Mouse (Mus musculus) lung, adult 18-20 months (tissue): ENCODE results near the gene Car10.

Source experiments
- DNase-seq, 2 experiments: peaks; one replicate each; pipeline ENCODE4 v3.0.0; 2022; ENCODE audit warnings: mixed read lengths in 2 of 2

Car10 gene

GRCm38 (mm10) chr11:93590652-93591051 is 492.8 kb downstream of the Car10 start:
- no peak for DNase-seq

- no peak for DNase-seq
Observed at GRCm38 (mm10) chr11:93594033-93594432, 496.2 kb downstream of the Car10 start.

- no peak for DNase-seq
Observed at GRCm38 (mm10) chr11:93598175-93598574, 500.3 kb downstream of the Car10 start.

- DNase-seq, result no peak
Observed at GRCm38 (mm10) chr11:93599755-93600154, 501.9 kb downstream of the Car10 start.

- DNase-seq, result no peak
Observed at GRCm38 (mm10) chr11:93603575-93603974, 505.7 kb downstream of the Car10 start.

- no peak for DNase-seq
Observed at GRCm38 (mm10) chr11:93607111-93607510, 509.3 kb downstream of the Car10 start.

GRCm38 (mm10) chr11:93608716-93609115 is 510.9 kb downstream of the Car10 start:
- DNase-seq, result no peak

- DNase-seq, result no peak
Observed at GRCm38 (mm10) chr11:93612071-93612470, 514.2 kb downstream of the Car10 start.

GRCm38 (mm10) chr11:93614851-93615250 is 517.0 kb downstream of the Car10 start:
- no peak for DNase-seq

- DNase-seq, result no peak
Observed at GRCm38 (mm10) chr11:93623605-93624004, 525.8 kb downstream of the Car10 start.

- no peak for DNase-seq
Observed at GRCm38 (mm10) chr11:93639410-93639809, 541.6 kb downstream of the Car10 start.

GRCm38 (mm10) chr11:93640954-93641353 is 543.1 kb downstream of the Car10 start:
- DNase-seq, result no peak

- no peak for DNase-seq
Observed at GRCm38 (mm10) chr11:93642331-93642730, 544.5 kb downstream of the Car10 start.

- DNase-seq, result no peak
Observed at GRCm38 (mm10) chr11:93643006-93643405, 545.2 kb downstream of the Car10 start.

GRCm38 (mm10) chr11:93643436-93643835 is 545.6 kb downstream of the Car10 start:
- DNase-seq, result no peak

- no peak for DNase-seq
Observed at GRCm38 (mm10) chr11:93646216-93646615, 548.4 kb downstream of the Car10 start.
